Mouse (Mus musculus): ENCODE results near the gene Ctps. TPM values are rescaled to one million over a fixed set of nuclear protein-coding genes. Genes with fewer than 3 reads are reported as not detected.
"Not testable (repeated sequence)": the region's sequence is repeated elsewhere in the genome, so short reads cannot be mapped to it uniquely, and the experiment has no call there.

The Ctps gene
- 10 to 100 TPM; 30.3 to 36.1 TPM for total RNA-seq (2021)
- long read RNA-seq, experiment 1, transcript Ctps-201 (19 exons, 2,705 nt) = major isoform, 62 of 67 reads
- long read RNA-seq, experiment 1, partial matches to known transcripts = 0 of 67 reads
- long read RNA-seq, experiment 1, other reads (novel, unspliced or antisense) = 5 of 67 reads
- long read RNA-seq, experiment 2, transcript Ctps-201 (19 exons, 2,705 nt) = major isoform, 77 of 85 reads
- long read RNA-seq, experiment 2, partial matches to known transcripts = 3 of 85 reads
- long read RNA-seq, experiment 2, other reads (novel, unspliced or antisense) = 5 of 85 reads

DNA sequence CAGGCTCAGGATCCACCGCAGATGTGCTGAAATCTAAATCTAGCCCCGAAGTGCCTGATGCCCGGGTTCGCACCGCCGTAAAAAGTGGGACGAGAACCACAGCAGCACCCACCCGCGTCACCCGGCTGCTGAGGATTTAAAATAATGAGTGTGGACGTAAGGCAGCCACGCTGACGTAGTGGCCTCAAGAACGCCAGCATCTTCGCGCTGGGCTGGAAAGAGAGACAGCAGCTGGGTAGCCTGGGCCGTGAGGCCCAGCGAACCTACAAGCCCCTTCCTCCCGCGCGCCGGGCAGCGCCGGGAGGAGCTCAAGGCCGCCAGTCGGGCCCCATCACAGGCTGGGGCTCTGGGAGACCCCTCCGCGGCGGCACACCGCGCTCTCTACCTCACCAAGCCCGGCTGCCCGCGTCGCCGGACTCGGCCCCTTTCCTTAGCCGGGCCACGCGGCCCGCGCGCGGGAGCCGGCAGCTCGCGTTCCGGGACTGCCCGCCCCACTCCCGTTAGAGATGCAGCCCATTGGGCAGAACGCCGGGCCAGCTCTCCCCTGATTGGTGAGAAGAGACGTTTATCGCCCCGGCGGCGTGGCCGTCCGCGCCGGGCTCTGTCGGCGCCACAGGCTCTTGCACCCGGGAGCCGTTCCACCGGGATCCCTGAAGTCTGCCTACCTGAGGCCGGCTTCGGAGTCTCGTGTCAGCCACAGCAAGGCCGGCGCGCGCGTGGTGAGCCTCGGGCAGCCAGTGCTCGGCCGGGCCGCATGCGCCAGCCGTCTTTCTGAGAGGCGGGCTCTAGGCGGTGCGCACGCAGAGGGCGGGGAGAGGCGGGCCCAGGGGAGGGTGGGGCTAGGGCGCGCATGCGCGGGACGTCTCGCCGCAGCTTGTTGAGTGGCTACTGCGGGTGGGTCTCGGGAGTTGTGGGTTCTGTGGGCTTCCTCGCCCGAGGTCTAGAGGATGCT lies at the start of gene Ctps:
Gene Ctps, minus strand, starts transcription at position 791 of the 952 bp plus-strand sequence.
- intact Hi-C loops (cut with DNase I) = loop anchor here (2.0 kb wide), 1 partner anchor 255 kb away; no protein-coding TSS in a partner anchor
- DNase-seq = peak; percentile 95

DNA sequence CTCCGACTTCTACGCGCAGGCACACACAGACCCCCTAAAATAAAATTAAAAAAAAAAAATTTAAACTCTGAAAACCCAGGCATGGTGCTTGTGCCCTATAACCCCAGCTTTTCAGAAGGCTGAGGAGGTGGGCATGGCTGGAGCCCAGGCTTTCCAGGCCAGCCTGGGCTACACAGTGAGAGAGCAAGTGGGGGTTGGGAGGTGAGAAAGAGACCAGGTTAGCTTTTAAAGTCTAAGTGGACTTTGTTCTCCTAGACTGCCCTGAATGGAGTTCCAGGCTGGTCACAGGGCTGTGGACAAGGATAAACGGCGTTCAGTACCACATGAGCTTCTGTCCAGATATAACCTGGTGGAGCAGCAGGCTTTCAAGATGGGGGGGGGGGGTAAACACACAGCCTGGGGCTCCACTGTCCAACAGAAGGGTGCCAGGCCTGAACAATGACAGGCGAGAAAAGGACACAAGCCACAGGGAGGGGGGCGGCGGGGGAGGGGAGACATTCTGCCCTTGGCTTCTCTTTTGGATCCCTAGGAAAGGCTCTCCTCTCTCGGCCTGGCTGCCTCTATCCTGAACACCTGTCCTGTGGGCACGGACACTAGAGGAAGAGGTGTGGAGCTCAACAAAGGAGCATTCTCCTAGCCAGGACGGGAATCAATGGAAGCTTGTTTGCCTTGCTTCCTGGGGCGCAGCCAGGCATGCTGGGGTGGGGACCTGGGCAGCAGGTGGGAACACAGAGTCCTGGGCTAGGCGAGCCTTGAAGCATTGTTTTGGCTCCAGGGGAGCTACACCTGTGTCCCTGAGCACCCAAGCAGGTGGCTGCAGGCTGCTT lies 46.3 kb upstream of the Ctps start:
- intact Hi-C loops (cut with DNase I) = loop anchor here (2.0 kb wide), 1 partner anchor 52 kb away; no protein-coding TSS in a partner anchor
- DNase-seq = peak; percentile 14 to 29

DNA sequence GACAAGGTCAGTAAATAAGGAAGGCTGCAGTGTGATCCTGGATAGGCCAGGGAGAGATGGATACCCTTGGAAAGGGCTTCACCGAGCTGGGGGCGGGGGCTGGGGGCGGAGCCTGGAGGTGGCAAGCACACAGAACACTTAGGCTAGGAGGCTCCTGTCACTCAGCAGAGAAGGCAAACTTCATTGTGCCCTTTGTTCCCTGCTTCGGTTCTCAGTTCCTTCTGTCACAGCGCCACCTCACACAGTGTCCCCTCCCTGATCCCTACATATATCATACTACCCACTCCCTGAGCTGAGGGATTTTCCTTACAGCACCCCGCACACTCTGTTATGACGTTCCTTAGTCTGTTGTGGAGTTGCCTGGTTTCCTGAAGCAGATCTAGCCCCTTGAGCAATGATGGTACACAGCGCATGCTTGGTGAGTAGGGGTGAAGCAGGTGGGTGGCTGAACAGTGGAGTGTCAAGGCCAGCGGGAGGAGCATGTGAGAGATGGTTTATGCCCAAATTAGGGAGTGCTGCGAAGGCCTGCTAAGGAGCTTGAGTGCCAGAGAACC lies 45.5 kb upstream of the Ctps start:
- intact Hi-C loops (cut with DNase I) = loop anchor here (2.0 kb wide), 1 partner anchor 53 kb away; no protein-coding TSS in a partner anchor
- peak; percentile 39 to 66 for DNase-seq

DNA sequence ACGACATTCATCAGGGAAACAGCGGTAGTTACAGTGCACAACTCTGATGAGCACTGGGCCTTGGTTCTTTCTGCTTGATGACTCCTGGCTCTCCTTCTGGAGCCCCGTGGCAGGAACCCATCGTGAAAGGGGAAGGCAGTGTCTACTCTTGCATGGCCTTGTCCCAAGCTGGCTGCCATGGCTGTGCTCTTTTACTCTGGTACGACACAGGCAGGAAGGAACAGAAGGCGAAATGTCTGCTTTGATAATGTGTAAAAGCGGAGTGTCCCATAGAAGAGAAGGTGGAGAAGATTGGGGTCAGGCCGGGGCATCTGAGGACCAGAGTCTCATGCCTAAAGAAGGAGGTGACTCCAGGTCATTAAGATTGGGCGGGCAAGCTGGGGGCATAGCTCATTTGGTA lies 44.6 kb upstream of the Ctps start:
- peak in 1 of 2 experiments; percentile 10 for DNase-seq
- intact Hi-C loops (cut with DNase I) = no loop called here

DNA sequence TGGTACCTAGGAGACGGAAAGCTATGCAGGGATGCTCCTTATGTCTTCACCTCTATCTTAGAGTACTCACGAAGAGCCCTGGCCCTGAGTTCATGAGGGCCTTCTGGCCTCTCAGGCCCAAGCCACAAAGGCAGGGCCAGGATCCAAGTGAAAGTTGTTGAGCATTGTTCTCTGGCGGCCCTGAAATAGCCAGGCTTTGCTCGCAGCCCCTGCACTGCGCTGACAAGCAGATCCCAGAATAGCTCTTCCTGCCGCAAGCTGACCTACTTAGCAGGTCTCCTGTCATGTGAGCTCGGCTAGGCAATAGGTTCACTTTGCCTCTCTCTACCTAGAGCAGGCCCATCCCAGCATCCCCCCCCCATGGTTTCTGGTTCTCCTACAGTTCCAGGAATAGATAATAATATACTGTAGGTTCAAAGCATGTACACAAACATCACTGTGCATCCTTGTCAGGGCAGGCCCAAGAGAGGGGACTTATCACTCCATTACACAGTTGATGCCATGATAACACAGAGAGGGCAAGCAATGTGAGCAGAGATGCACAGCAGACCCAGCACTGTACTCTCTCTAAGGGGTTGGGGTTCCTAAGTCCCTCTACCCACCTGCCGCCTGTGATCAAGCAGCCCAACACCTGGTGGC lies 43.7 kb upstream of the Ctps start:
- intact Hi-C loops (cut with DNase I) = no loop called here
- DNase-seq = peak; percentile 73 to 79

DNA sequence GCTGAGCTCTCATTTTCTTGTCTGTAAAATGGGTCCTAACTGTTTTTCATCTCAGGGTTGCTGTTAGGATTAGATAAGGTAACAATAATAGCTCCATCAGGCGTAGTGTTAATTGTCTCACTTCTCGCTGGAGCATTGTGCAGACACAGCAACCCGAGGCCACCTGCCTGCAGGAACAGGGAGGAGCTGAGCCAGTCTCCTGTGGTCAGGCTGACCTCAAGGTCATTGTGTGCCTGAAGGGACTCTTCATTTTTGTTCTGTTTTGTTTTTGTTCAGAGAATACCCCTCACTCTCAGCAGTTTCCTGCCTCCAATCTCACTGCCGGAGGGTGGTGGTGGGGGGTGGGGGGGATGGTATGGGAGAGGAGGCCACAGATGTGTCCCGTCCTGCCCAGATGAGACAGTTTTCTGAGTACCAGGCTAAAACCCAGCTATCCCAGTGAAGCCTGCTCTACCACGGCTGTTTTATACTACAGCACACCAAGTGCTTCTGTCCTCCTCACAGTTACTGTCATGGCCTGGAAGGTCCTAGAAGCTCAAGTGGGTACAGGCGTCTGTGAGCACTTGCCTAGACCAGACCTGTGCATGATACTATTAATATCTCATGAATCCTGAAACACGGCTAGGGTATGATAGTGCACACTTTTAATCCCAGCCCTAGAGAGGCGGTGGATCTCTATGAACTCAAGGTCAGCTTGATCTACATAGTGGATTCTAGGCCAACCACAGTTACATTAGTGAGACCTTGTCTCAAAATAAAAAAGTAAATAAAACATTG lies 42.4 kb upstream of the Ctps start:
- peak; percentile 22 to 27 for DNase-seq
- intact Hi-C loops (cut with DNase I) = no loop called here

DNA sequence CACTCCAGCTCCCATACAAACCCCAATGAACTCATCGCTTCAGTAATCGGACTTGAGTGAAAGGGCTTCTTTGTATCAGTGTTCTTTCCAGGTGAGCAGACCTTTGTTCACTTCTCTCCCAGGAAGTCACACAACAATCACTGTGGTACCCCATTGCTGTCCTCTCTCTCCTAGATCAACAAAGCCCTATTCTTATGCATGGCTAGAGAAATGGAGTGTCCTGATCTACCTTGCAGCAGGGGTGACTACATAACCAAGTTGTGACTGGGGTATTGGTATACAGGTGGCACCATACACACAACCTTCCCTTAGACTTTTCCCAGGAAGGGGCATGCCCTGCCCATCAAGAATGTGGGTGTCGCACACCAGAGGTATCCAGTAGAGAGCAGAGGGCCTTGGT lies 40.9 kb upstream of the Ctps start:
- intact Hi-C loops (cut with DNase I) = no loop called here
- DNase-seq = no peak

DNA sequence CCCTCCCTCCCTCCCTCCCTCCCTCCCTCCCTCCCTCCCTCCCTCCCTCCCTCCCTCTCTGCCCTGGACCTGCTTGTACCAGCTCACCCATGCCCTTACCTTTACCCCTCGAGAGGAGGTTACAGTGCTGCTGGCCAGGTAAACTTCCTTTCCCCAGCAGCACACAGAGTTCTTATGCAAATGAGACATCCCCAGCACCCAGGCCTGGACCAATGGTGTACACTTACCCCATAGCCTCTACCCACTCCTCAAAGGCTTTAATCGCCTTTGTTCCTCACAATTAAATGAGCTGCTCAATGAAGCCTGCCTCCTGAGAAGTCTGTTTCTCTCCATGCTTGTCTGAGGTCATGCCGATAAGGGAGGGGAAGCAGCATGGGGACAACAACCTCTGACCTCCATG lies 36.9 kb upstream of the Ctps start:
- intact Hi-C loops (cut with DNase I) = no loop called here
- no peak for DNase-seq

DNA sequence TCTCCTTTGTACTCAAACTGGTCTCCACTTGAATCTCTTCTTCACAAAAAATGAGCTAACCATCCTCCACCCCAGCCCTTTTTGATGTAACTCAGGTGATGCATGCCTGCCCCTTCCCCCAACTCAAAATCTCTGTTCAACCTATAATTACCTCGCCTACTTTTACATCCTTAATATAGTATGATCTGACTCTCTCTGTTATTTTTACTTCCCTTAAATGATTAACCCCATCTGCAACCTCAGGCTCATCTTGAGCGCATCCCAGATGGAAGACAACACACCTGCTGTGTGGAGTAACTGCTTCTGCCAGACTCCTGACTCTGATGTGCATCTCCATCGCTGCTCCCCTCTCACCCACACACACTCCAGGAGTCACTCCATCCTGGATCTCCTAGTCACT lies 32.6 kb upstream of the Ctps start:
- intact Hi-C loops (cut with DNase I) = no loop called here
- no peak for DNase-seq

DNA sequence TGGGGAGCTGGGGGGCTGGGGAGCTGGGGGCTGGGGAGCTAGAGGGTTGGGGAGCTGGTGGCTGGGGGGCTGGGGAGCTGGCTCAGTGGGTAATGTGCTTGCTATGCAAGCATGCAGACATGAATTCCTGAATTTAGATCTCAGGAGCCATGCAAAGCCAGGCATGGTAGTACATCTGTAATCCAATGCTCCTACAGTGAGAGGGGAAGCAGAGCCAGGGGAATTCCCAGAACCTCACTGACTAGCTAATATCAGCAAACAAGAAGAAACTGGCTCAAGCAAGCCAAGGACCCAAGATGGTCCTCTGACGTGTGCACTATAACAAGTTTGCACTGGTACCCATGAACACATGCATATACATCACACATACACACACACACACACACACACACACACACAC lies 31.7 kb upstream of the Ctps start:
- DNase-seq = no peak
- intact Hi-C loops (cut with DNase I) = no loop called here

DNA sequence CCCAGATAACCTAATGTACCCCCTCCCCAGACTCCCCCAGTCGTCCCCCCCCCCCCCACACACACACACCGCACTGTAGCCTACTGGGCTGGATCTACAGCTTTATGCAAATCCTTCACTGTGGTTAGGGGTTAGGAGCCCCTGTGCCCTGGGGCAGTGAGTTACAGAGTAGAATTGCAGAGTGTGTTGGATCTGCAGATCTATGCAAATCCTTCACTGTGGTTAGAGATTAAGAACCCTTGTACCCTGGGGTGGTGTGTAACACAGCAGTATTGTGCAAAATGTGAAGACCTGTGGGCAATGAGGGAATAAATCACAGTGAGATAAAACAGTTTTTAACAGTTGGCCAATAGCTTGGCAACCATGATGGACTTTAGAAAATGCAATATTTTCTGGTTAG lies 28.8 kb upstream of the Ctps start:
- intact Hi-C loops (cut with DNase I) = loop anchor here (10.0 kb wide), 1 partner anchor 286 kb away; no protein-coding TSS in a partner anchor
- no peak for DNase-seq

DNA sequence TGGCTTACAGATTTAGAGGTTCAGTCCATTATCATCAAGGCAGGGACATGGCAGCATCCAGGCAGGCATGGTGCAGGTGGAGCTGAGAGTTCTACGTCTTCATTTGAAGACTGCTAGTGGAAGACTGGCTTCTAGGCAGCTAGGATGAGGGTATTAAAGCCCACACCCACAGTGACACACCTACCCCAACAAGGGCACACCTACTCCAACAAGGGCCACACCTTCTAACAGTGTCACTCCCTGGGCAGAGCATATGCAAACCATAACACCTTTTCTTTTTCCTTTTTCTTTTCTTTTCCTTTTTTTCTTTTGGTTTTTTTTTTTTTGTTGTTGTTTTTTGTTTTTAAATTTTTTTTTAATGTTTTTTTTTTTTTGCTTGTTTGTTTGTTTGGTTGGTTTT lies 26.1 kb upstream of the Ctps start:
- DNase-seq = not testable (repeated sequence)
- intact Hi-C loops (cut with DNase I) = loop anchor here (10.0 kb wide), 1 partner anchor 289 kb away; no protein-coding TSS in a partner anchor

DNA sequence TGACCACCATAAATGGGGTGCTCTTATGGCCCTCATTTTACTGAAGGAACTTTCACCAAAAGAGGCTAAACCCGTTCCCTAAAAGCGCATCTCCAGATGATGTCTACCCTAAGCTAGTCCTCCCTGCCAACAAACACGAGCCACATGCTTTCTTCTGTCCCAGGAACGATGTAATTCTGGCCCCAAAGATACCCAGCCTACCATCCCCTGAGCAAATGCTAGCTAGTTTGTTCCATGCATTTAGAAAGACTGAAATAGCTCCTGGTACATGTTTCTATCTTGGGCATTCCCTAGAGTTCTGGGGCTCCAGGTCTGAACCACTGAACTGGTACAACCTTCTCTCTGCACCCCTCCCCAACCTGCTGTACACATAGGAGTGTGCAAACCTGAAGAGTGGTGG lies 20.9 kb upstream of the Ctps start:
- intact Hi-C loops (cut with DNase I) = loop anchor here (5.0 to 10.0 kb wide), 2 partner anchors 76 to 294 kb away; partner anchors contain the start of gene Cited4
- no peak for DNase-seq

DNA sequence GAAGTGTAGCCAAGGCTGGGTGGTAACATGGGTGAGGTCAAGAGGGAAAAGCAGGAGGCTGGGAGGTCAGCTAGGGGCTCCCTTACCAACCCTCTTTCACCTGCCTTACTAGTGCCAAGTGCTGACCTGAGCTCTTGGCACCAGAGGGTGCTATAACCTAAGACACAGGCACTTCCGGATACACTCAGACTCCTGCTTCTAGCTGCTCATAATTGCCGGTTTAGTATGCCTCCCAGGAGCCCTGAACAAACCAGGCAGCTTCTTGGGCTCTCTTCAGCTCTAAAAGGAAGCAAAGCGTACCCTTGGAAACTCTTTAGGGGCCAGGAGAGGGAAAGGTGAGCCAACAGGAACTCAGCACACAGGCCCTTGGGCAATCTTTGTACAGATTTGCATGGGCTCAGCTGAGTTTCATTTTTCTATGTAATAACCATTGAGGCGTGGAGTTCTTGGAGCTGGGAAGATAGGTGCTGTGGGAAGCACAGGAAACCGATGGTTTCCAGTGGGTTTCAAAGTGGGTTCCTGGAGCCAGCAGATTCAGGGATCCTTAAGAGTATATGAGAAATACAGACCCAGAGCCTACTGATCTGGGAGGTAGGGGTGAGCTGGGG lies 19.8 kb upstream of the Ctps start:
- intact Hi-C loops (cut with DNase I) = loop anchor here (1.0 to 10.0 kb wide), 4 partner anchors 77 to 325 kb away; partner anchors contain the start of gene Cited4
- DNase-seq = peak; percentile 49 to 75

DNA sequence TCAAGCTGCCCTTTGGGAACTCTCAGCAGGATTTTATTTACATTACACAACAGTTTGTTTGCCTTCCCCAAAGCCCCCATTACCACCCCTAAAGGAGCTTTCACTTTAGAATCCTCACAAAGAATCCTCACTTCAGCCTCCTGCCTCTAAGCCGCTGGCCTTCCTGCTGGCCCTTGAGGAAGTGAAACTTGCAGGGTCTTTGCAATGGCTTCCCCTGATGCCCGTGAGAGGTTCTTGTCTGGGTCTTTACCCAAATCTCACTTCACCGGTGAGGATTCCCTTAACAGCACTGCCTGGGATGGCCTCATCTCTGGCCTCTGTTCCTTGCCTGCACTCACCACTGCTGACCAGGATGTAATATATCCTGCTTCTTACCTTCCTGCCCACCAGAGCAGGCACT lies 19.0 kb upstream of the Ctps start:
- DNase-seq = no peak
- intact Hi-C loops (cut with DNase I) = loop anchor here (1.0 to 10.0 kb wide), 2 partner anchors 93 to 326 kb away; no protein-coding TSS in a partner anchor

DNA sequence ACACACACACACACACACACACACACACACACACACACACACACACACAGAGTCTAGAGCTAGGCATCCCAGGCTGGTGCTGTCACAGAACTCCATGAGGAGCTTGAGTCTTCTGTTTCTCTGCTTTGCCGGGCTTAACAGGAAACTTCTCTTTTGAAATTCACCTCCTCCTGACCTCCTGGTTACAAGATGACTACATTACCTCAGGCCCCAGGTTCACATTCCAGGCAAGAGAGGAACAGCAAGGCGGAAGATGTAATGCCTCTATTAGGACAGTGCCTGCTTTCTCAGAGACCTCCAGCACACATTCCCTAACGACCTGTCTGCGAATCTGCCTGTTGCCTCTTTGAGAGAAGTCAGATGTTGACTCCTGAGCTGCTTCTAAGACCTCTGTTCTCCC lies 18.4 kb upstream of the Ctps start, which contains the start of gene Gm8439:
Gene Gm8439, plus strand, starts transcription at position 301 of the 400 bp plus-strand sequence.
- intact Hi-C loops (cut with DNase I) = loop anchor here (10.0 kb wide), 1 partner anchor 326 kb away; no protein-coding TSS in a partner anchor
- DNase-seq = no peak

DNA sequence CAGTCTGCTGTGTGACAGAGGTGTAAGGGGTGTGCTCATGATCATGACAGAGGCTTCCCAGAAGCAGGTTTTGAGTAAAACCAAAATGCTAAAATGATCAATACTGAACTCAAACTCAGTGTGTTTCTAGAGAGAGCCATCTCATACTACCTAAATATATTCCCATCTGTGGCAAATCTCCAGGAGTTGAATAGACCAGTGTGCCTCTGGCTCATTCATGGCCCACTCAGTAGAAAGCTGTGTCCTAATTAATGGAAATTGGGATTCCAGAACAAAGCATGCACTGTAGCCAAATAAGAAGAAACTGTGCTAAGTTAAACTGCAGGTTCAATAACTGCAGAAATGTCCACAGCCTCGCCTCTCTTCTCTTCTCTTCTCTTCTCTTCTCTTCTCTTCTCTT lies 16.9 kb upstream of the Ctps start:
- no peak for DNase-seq
- intact Hi-C loops (cut with DNase I) = loop anchor here (10.0 kb wide), 1 partner anchor 328 kb away; no protein-coding TSS in a partner anchor

DNA sequence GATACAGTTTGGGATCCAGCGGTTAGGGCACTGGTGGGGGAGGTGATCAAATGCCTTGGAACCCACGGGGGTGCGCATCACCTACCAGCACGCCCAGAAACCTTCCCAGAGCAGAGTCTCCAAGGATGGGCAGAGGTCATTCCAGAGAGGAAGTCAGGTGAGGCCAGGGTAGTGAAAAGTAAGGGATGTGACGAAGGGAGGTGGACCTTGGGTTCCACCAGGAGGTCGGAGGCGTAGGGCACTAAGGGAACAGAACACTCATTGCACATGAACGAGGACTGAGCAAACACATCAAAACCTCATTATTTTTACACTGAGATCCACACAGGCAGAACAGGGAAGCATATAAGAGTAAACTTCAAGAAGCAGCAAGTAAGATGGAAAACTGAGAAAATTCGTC lies 11.6 kb upstream of the Ctps start:
- DNase-seq = no peak
- intact Hi-C loops (cut with DNase I) = loop anchor here (10.0 kb wide), 1 partner anchor 333 kb away; no protein-coding TSS in a partner anchor
